8 mouse cellular contexts compared by ENCODE assay signal in the genomic region with DNA sequence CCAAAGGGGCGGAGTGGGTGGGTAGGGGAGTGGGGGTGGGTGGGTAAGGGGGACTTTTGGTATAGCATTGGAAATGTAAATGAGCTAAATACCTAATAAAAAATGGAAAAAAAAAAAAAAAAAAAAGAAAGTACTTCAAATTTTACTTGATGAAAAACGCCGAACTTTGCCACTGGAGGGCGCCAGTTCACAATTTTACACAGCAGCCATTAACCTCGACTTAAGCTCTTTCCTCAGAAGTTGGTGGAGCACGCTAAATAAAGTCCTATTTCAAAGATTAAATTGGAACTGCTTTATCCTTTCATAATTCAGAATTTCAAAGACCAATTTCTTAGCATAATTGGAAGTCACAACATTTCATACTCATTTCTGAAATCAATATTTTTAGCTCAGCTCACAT.
DNase-seq lines count a peak whose midpoint lies in the region.

No protein-coding gene starts in this region.

- intact Hi-C loops in left cerebral cortex, postnatal 10 days (cut with DNase I) = loop anchor here (10.0 kb wide), 3 partner anchors 274 to 1554 kb away; no protein-coding TSS in a partner anchor

- DNase-seq in MEL-GATA-1-ER (ENCODE audit: extremely low read depth, low read depth) = peak; percentile 15
- peak; percentile 2 for DNase-seq in c-Kit-positive CD71-positive TER-119-negative erythroid progenitor cells, embryonic 14.5 days (ENCODE audit: low read depth)
- DNase-seq in fibroblast of lung, adult 2 months (ENCODE audit: low read depth) = peak; percentile 13
- DNase-seq in heart, adult 18-20 months = peak; percentile 8 to 64
- peak; percentile 77 for DNase-seq in kidney, postnatal 10 days
- peak; percentile 65 to 74 for DNase-seq in left cerebral cortex, postnatal 10 days (ENCODE audit: extremely low spot score in 1 of 2, low spot score in 2 of 2)
- DNase-seq in lung, postnatal 4 days = peak; percentile 33 to 56
- peak; percentile 31 for DNase-seq in right cerebral cortex, postnatal 25 days

Comparison
In these comparisons a context has a peak if more than half of its experiments do, and no peak if none do; other contexts are left out.
1. Peak in every context shown above with its lines: DNase-seq.
2. DNase-seq: peak in every context shown above with its lines; median percentile 77 in kidney, postnatal 10 days; 70 in left cerebral cortex, postnatal 10 days; 44 in lung, postnatal 4 days; 36 in heart, adult 18-20 months; 31 in right cerebral cortex, postnatal 25 days; 15 in MEL-GATA-1-ER; 13 in fibroblast of lung, adult 2 months; 2 in c-Kit-positive CD71-positive TER-119-negative erythroid progenitor cells, embryonic 14.5 days.